Mouse (Mus musculus) lung, embryonic 14.5 days (tissue): ENCODE results near the gene Bcl11b. TPM values are rescaled to one million over a fixed set of nuclear protein-coding genes. Genes with fewer than 3 reads are reported as not detected.

ENCODE experiments used
- ATAC-seq: fragments of 200-750 bp; cut with Nextera tagmentation; 2 replicates; pipeline ENCODE4 v1.8.0; 2017; ENCODE audit warnings: mild to moderate bottlenecking, moderate TSS enrichment, moderate library complexity; ENCODE audit not compliant: insufficient read depth
- DNase-seq: peaks from one replicate; pipeline ENCODE4 v3.0.0-alpha.2; 2015
- H3K27ac ChIP-seq: fragments of 300-500 bp; sonication (generic); 2 replicates; pipeline ENCODE4 v1.5.1; 2014; ENCODE audit warnings: low read depth, mild to moderate bottlenecking, moderate library complexity
- H3K27me3 ChIP-seq: fragments of 300-500 bp; sonication (generic); 2 replicates; pipeline ENCODE4 v1.6.1; 2014; ENCODE audit warnings: low read length, control low read depth; ENCODE audit not compliant: insufficient read depth
- H3K36me3 ChIP-seq: fragments of 300-500 bp; sonication (generic); 2 replicates; pipeline ENCODE4 v1.6.1; 2014; ENCODE audit warnings: control low read depth; ENCODE audit not compliant: insufficient read depth
- H3K4me1 ChIP-seq: fragments of 300-500 bp; sonication (generic); 2 replicates; pipeline ENCODE4 v1.6.1; 2014; ENCODE audit warnings: antibody characterized with exemption, control low read depth; ENCODE audit not compliant: insufficient read depth
- H3K4me2 ChIP-seq: fragments of 300-500 bp; sonication (generic); 2 replicates; pipeline ENCODE4 v1.6.1; 2014; ENCODE audit warnings: mild to moderate bottlenecking
- H3K4me3 ChIP-seq: fragments of 300-500 bp; sonication (generic); 2 replicates; pipeline ENCODE4 v1.5.1; 2014; ENCODE audit warnings: low read depth, low read length
- H3K9ac ChIP-seq: fragments of 300-500 bp; sonication (generic); 2 replicates; pipeline ENCODE4 v1.6.1; 2014
- H3K9me3 ChIP-seq: fragments of 300-500 bp; sonication (generic); 2 replicates; pipeline ENCODE4 v1.6.1; 2016; ENCODE audit warnings: low read depth, low read length, control low read depth
- CTCF ChIP-seq: IDR thresholded peaks from 2 replicates; pipeline ENCODE4 v1.5.1; 2016; ENCODE audit warnings: antibody characterized with exemption, low read depth
- WGBS: fragments of 180-500 bp; shearing (Covaris S2); extraction: QIAGEN DNeasy Blood & Tissue Kit; methylation state at CpG from one replicate; pipeline ENCODE4 v1.1.7; 2014; 5-methylcytosine and 5-hydroxymethylcytosine counted together
- polyA plus RNA-seq: library from polyadenylated mRNA; unstranded; fragments of >200 nt; fragmentation: Nextera tagmentation; extraction: Ambion mirVana; gene quantifications from 2 replicates; pipeline ENCODE4 v1.2.1, GENCODE M21; 2014

Gene Bcl11b
- polyA plus RNA-seq, 1 experiment from 2014 or later: 4.4 TPM

- 70% methylated on average over 15 of the region's 15 CpGs for WGBS
- no peaks in the 10 kb centered on the region for H3K27me3 ChIP-seq
- no peaks in the 10 kb centered on the region for H3K9me3 ChIP-seq
- no peaks in the 10 kb centered on the region for H3K4me1 ChIP-seq
- TF ChIP-seq CTCF: no peak
- no peak for ATAC-seq
- no peak overlapping the region for H3K4me3 ChIP-seq
- no peak overlapping the region for H3K4me2 ChIP-seq
- no peaks in the 10 kb centered on the region for H3K36me3 ChIP-seq
- no peak overlapping the region for H3K27ac ChIP-seq
- H3K9ac ChIP-seq: no peak overlapping the region
- DNase-seq: no peak
Measured at GRCm38 (mm10) chr12:108022835-108023615, 19.6 kb upstream of the Bcl11b start.

- ATAC-seq: no peak
- 83% methylated on average over 12 of the region's 12 CpGs for WGBS
- Histone ChIP-seq H3K4me2 (no peak overlapping the region), H3K9me3 (no peaks in the 10 kb centered on the region), H3K27me3 (0 out of 2 replicates have a peak, but pooled peaks cover under 1% of the 10 kb centered on the region), H3K4me1 (no peaks in the 10 kb centered on the region), H3K36me3 (no peaks in the 10 kb centered on the region), H3K27ac (no peak overlapping the region), H3K4me3 (no peak overlapping the region), H3K9ac (no peak overlapping the region)
- no peak for DNase-seq
- no peak for TF ChIP-seq CTCF
Measured at GRCm38 (mm10) chr12:108012003-108012402, 8.6 kb upstream of the Bcl11b start.

- 69% methylated on average over 11 of the region's 11 CpGs for WGBS
- no peak overlapping the region for H3K4me2 ChIP-seq
- no peak overlapping the region for H3K9ac ChIP-seq
- ATAC-seq (no peak), DNase-seq (no peak)
- H3K36me3 ChIP-seq: no peaks in the 10 kb centered on the region
- H3K4me3 ChIP-seq: no peak overlapping the region
- H3K9me3 ChIP-seq: no peaks in the 10 kb centered on the region
- no peak overlapping the region for H3K27ac ChIP-seq
- H3K27me3 ChIP-seq: peaks cover 17% of the 10 kb centered on the region
- TF ChIP-seq CTCF: no peak
- 0 out of 2 replicates have a peak, but pooled peaks cover 3% of the 10 kb centered on the region for H3K4me1 ChIP-seq
Measured at GRCm38 (mm10) chr12:108010346-108010745, 6.9 kb upstream of the Bcl11b start.

- H3K36me3 ChIP-seq: no peaks in the 10 kb centered on the region
- no peaks in the 10 kb centered on the region for H3K9me3 ChIP-seq
- ATAC-seq (no peak), DNase-seq (no peak)
- H3K9ac ChIP-seq: no peak overlapping the region
- H3K4me1 ChIP-seq: peaks cover 3% of the 10 kb centered on the region; the same call in 1 of the 2 replicates
- peak; percentile 21; the same call in 1 of the 2 replicates for TF ChIP-seq CTCF
- H3K27me3 ChIP-seq: peaks cover 26% of the 10 kb centered on the region
- H3K27ac ChIP-seq: no peak overlapping the region
- H3K4me3 ChIP-seq: no peak overlapping the region
- no peak overlapping the region for H3K4me2 ChIP-seq
- WGBS: 46% methylated on average over 4 of the region's 4 CpGs
Measured at GRCm38 (mm10) chr12:108009156-108009555, 5.8 kb upstream of the Bcl11b start.

- Histone ChIP-seq H3K4me1 (peaks cover 3% of the 10 kb centered on the region; the same call in 1 of the 2 replicates), H3K36me3 (no peaks in the 10 kb centered on the region), H3K9ac (peak overlapping the region; percentile 36), H3K4me3 (peak overlapping the region; percentile 75), H3K9me3 (no peaks in the 10 kb centered on the region), H3K27ac (no peak overlapping the region), H3K4me2 (peak overlapping the region; percentile 95), H3K27me3 (peaks cover 42% of the 10 kb centered on the region)
- DNase-seq (peak; percentile 89), ATAC-seq (peak; percentile 71)
- WGBS: 1% methylated on average over 56 of the region's 56 CpGs
- peak; percentile 72 for TF ChIP-seq CTCF
Measured at GRCm38 (mm10) chr12:108005816-108006626, 2.6 kb upstream of the Bcl11b start.

- peaks cover 48% of the 10 kb centered on the region for H3K27me3 ChIP-seq
- no peaks in the 10 kb centered on the region for H3K9me3 ChIP-seq
- peak overlapping the region; percentile 95 for H3K4me2 ChIP-seq
- H3K27ac ChIP-seq: no peak overlapping the region
- DNase-seq (no peak), ATAC-seq (no peak; the same call in 1 of the 2 replicates)
- no peaks in the 10 kb centered on the region for H3K36me3 ChIP-seq
- H3K9ac ChIP-seq: 0 out of 2 replicates have a peak overlapping the region, but pooled peaks have one; percentile 9
- WGBS: 4% methylated on average over 14 of the region's 14 CpGs
- TF ChIP-seq CTCF: no peak
- H3K4me3 ChIP-seq: peak overlapping the region; percentile 75
- peaks cover 3% of the 10 kb centered on the region; the same call in 1 of the 2 replicates for H3K4me1 ChIP-seq
Measured at GRCm38 (mm10) chr12:108005488-108005800, 2.0 kb upstream of the Bcl11b start.
